Mouse (Mus musculus): ENCODE data around the gene Srbd1.

GRCm38 (mm10) chr17:86038211-86038648 is 106.7 kb downstream of the Srbd1 start:
- TF ChIP-seq CTCF (IDR thresholded peaks at IDR 0.05; ENCODE audit: insufficient read depth, low read length), result no peak
- TF ChIP-seq POLR2A (IDR thresholded peaks at IDR 0.05; ENCODE audit: borderline replicate concordance, extremely low read depth, low read depth, low read length), result no peak
